Comparison of ENCODE assay signal across 8 mouse cellular contexts in genomic region chr11:75652942-75653684, GRCm38 (mm10). TPM values are rescaled to one million over a fixed set of nuclear protein-coding genes. Genes with fewer than 3 reads are reported as not detected.
DNase-seq lines count a peak whose midpoint lies in the region; ATAC-seq lines count a peak whose summit lies in the region.

No protein-coding gene starts in this region.

- no peak for ATAC-seq in erythroblast, adult 5-6 weeks (replicated peaks; ENCODE audit: low FRiP score, poor library complexity, severe bottlenecking)
- no peak for ATAC-seq in limb, embryonic 12.5 days (ENCODE audit: insufficient number of reproducible peaks, insufficient read depth, low FRiP score, low TSS enrichment, low read depth)
- no peak for ATAC-seq in midbrain, embryonic 15.5 days (replicated peaks)
- ATAC-seq in inflammation-experienced regulatory T-cells, adult 6 months: no peak

- H3K9me3 ChIP-seq in erythroblast, embryonic 14.5 days (ENCODE audit: control insufficient read depth, low read length): no peaks in the 10 kb centered on the region
- no peaks in the 10 kb centered on the region for H3K9me3 ChIP-seq in limb, embryonic 12.5 days
- H3K9me3 ChIP-seq in midbrain, embryonic 15.5 days: no peaks in the 10 kb centered on the region

- peak overlapping the region; percentile 89 for H3K4me2 ChIP-seq in limb, embryonic 12.5 days
- peak overlapping the region; percentile 83; the same call in 1 of the 2 replicates for H3K4me2 ChIP-seq in midbrain, embryonic 15.5 days

- peaks cover 82% of the 10 kb centered on the region for H3K4me1 ChIP-seq in erythroblast, embryonic 14.5 days (ENCODE audit: control insufficient read depth)
- peaks cover 53% of the 10 kb centered on the region for H3K4me1 ChIP-seq in limb, embryonic 12.5 days (replicated peaks)
- peaks cover 43% of the 10 kb centered on the region for H3K4me1 ChIP-seq in midbrain, embryonic 15.5 days

- intact Hi-C loops in heart, postnatal 36 days (cut with DNase I): loop anchor here (5.0 kb wide), 1 partner anchor 191 kb away; the partner anchor contains the start of gene Tlcd2

- 0 out of 2 replicates have a peak overlapping the region, but pooled peaks have one; percentile 54 for H3K9ac ChIP-seq in limb, embryonic 12.5 days (replicated peaks)
- H3K9ac ChIP-seq in midbrain, embryonic 15.5 days: no peak overlapping the region

- peaks cover 16% of the 10 kb centered on the region for H3K36me3 ChIP-seq in erythroblast, embryonic 14.5 days (ENCODE audit: control insufficient read depth)
- H3K36me3 ChIP-seq in limb, embryonic 12.5 days: peaks cover 10% of the 10 kb centered on the region
- H3K36me3 ChIP-seq in midbrain, embryonic 15.5 days (replicated peaks): no peaks in the 10 kb centered on the region

- H3K27ac ChIP-seq in limb, embryonic 12.5 days: peak overlapping the region; percentile 53
- no peak overlapping the region for H3K27ac ChIP-seq in midbrain, embryonic 15.5 days

- H3K27me3 ChIP-seq in erythroblast, embryonic 14.5 days (ENCODE audit: control insufficient read depth): no peaks in the 10 kb centered on the region
- H3K27me3 ChIP-seq in limb, embryonic 12.5 days: peaks cover 41% of the 10 kb centered on the region
- peaks cover 32% of the 10 kb centered on the region for H3K27me3 ChIP-seq in midbrain, embryonic 15.5 days (replicated peaks)

- H3K4me3 ChIP-seq in erythroblast, embryonic 14.5 days (replicated peaks): peak overlapping the region; percentile 80
- H3K4me3 ChIP-seq in limb, embryonic 12.5 days (replicated peaks): peak overlapping the region; percentile 65
- H3K4me3 ChIP-seq in midbrain, embryonic 15.5 days: peak overlapping the region; percentile 46

- peak; percentile 44 for DNase-seq in embryo, embryonic 10.5 days (ENCODE audit: low spot score)
- DNase-seq in heart, postnatal 36 days: peak; percentile 24 to 46
- DNase-seq in layer of hippocampus, adult 18-20 months (ENCODE audit: low spot score in 2 of 2): no peak

- 25% methylated on average over 14 of the region's 14 CpGs for WGBS in limb, embryonic 12.5 days
- WGBS in midbrain, embryonic 15.5 days: 31% methylated on average over 14 of the region's 14 CpGs

RNA-seq across cellular contexts. Expression of gene Myo1c, which starts 2.8 kb away (rescaled TPM):
- polyA plus RNA-seq in erythroblast, embryonic 14.5 days (2012): 2.4 and 2.6 TPM in 2 replicates
- total RNA-seq in erythroblast, adult 5-6 weeks (2015; ENCODE audit: low replicate concordance): 4.2 and 8.2 TPM in 2 replicates
- total RNA-seq in erythroblast, adult 5-6 weeks (2017; ENCODE audit: low replicate concordance): 6.0 and 17.1 TPM in 2 replicates
- 100 to 1,000 TPM; 110 to 122 TPM for total RNA-seq in heart, postnatal 36 days (2021)
- polyA plus RNA-seq in limb, embryonic 12.5 days (2016; fragmentation: Nextera tagmentation; extraction: Ambion mirVana): 24.2 and 28.2 TPM in 2 replicates
- 9.4 and 9.8 TPM in 2 replicates for polyA plus RNA-seq in midbrain, embryonic 15.5 days (2015; fragmentation: Nextera tagmentation; extraction: Ambion mirVana)
- 10 to 100 TPM; 12.9 to 14.1 TPM for total RNA-seq in layer of hippocampus, adult 18-20 months (2021)
- polyA plus RNA-seq in inflammation-experienced regulatory T-cells, adult 6 months (2017; shearing (Covaris generic)): 10 to 100 TPM; 15.6 to 24.5 (median 23.1) TPM

RNA-seq across cellular contexts. Expression of gene Inpp5k, which starts 22.3 kb away (rescaled TPM):
- 7.5 and 8.9 TPM in 2 replicates for polyA plus RNA-seq in erythroblast, embryonic 14.5 days (2012)
- total RNA-seq in erythroblast, adult 5-6 weeks (2015; ENCODE audit: low replicate concordance): 67.3 and 73.2 TPM in 2 replicates
- 50.7 and 78.4 TPM in 2 replicates for total RNA-seq in erythroblast, adult 5-6 weeks (2017; ENCODE audit: low replicate concordance)
- 10 to 100 TPM; 32.7 to 33.5 TPM for total RNA-seq in heart, postnatal 36 days (2021)
- polyA plus RNA-seq in limb, embryonic 12.5 days (2016; fragmentation: Nextera tagmentation; extraction: Ambion mirVana): 18.6 and 20.1 TPM in 2 replicates
- polyA plus RNA-seq in midbrain, embryonic 15.5 days (2015; fragmentation: Nextera tagmentation; extraction: Ambion mirVana): 45.1 and 47.0 TPM in 2 replicates
- 10 to 100 TPM; 40.2 to 45.2 TPM for total RNA-seq in layer of hippocampus, adult 18-20 months (2021)
- 100 to 1,000 TPM; 110 to 156 (median 133) TPM for polyA plus RNA-seq in inflammation-experienced regulatory T-cells, adult 6 months (2017; shearing (Covaris generic))

RNA-seq across cellular contexts. Expression of gene Crk, which starts 25.9 kb away (rescaled TPM):
- polyA plus RNA-seq in erythroblast, embryonic 14.5 days (2012): 4.4 and 6.6 TPM in 2 replicates
- 10.2 and 16.1 TPM in 2 replicates for total RNA-seq in erythroblast, adult 5-6 weeks (2015; ENCODE audit: low replicate concordance)
- total RNA-seq in erythroblast, adult 5-6 weeks (2017; ENCODE audit: low replicate concordance): 11.8 and 26.3 TPM in 2 replicates
- 10 to 100 TPM; 78.4 to 84.2 TPM for total RNA-seq in heart, postnatal 36 days (2021)
- polyA plus RNA-seq in limb, embryonic 12.5 days (2016; fragmentation: Nextera tagmentation; extraction: Ambion mirVana): 134 and 135 TPM in 2 replicates
- polyA plus RNA-seq in midbrain, embryonic 15.5 days (2015; fragmentation: Nextera tagmentation; extraction: Ambion mirVana): 117 and 118 TPM in 2 replicates
- total RNA-seq in layer of hippocampus, adult 18-20 months (2021): 100 to 1,000 TPM; 128 to 129 TPM
- polyA plus RNA-seq in inflammation-experienced regulatory T-cells, adult 6 months (2017; shearing (Covaris generic)): 10 to 100 TPM; 10.5 to 13.5 (median 12.0) TPM

Comparison
In these comparisons a context has a peak if more than half of its experiments do, and no peak if none do; other contexts are left out.
1. DNase-seq: peak in embryo, embryonic 10.5 days (single experiment) and heart, postnatal 36 days (2 of 2); none in layer of hippocampus, adult 18-20 months (0 of 2).
2. Peak in every context shown above with its lines, with median percentiles within 50 percentile points of each other: H3K4me3 ChIP-seq.